Mouse (Mus musculus) inflammation-experienced regulatory T-cells, adult 6 months (primary cell): Measurements from ENCODE around the gene Gprasp2. TPM values are rescaled to one million over a fixed set of nuclear protein-coding genes. Genes with fewer than 3 reads are reported as not detected.
"Not testable (repeated sequence)": the region's sequence is repeated elsewhere in the genome, so short reads cannot be mapped to it uniquely, and the experiment has no call there.

Source experiments
- ATAC-seq: one replicate; pipeline ENCODE4 v1.8.0; 2017
- polyA plus RNA-seq, 3 experiments: library from polyadenylated mRNA; unstranded; fragments of 100-300 nt; shearing (Covaris generic); gene quantifications; one replicate each; pipeline ENCODE4 v1.2.1; 2017

Gene Gprasp2
- polyA plus RNA-seq: 1 to 10 TPM; 1.1 to 6.4 (median 4.7) TPM

DNA sequence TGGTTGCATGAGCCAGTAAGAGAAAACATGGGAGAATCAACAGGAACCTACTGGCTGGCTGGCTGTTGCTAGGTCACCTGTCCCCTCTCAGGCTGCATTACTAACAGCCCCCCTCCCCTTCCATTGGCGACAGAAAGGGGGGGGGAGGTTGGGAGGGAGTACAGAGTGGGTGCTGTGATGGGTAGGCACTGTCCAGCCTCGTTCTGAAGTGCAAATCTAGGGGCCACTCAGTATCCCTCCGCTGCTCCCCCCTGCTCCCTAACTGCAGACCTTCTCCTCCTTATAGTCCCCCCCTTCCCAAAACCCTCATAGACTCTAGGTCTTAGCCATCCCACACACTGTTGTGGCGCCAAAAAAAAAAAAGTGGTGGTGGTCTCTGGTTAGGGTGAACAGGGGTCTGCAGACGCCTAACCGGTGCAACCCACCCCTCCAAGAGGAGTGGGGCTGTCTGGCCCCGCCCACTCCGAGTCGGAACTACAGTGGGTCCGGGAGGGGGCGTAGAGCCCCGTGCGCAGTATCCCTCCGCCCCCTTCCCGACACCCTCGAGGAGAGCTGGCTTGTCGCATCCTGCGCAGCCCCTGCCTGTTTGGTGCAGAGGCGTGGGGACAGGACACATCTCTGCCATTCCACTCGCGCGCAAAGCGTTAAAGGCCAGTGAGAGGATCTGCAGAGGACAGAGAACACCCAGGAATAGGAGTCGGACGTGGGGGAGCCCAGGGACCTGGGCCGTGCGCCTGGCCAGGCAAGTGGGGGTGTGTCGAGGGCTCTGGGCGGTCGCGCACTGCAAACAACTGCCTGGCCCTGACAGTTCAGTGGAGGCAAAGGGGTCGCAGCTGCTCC is at the start of gene Gprasp2:
TSS of gene Gprasp2 (plus strand) at position 514 of the 840 bp plus-strand sequence.
- ATAC-seq: peak; percentile 60

DNA sequence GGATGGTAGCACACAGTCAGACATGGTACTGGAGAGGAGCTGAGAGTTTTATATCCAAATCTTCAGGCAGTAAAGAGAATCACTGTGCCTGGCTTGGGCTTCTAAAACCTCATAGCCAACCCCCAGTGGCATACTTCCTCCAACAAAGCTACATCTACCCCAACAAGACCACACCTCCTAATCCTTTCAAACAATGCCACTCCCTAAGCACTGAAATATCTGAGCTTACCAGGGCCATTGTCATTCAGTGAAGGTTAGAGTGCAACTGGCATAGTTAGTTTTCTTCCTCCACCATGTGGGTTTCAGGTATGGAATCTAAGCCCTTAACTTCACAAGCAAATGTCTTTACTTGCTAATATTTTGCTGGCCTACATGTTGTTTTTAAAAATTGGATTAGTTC is 47.3 kb upstream of the Gprasp2 start:
- ATAC-seq: no peak

GRCm38 (mm10) chrX:135792326-135792725 is 46.5 kb upstream of the Gprasp2 start:
- no peak for ATAC-seq

GRCm38 (mm10) chrX:135795591-135796304 is 43.1 kb upstream of the Gprasp2 start:
- ATAC-seq: peak; percentile 56

GRCm38 (mm10) chrX:135796305-135797211 is 42.3 kb upstream of the Gprasp2 start:
- peak; percentile 32 for ATAC-seq

- ATAC-seq: peak; percentile 87
Measured at GRCm38 (mm10) chrX:135797212-135797644, 41.6 kb upstream of the Gprasp2 start, which contains the start of gene Bhlhb9. Gene Bhlhb9 (plus strand): TSS chrX:135797594.

GRCm38 (mm10) chrX:135804149-135804548 is 34.7 kb upstream of the Gprasp2 start:
- no peak for ATAC-seq

- peak; percentile 80 for ATAC-seq
Measured at GRCm38 (mm10) chrX:135805780-135806179, 33.1 kb upstream of the Gprasp2 start.

DNA sequence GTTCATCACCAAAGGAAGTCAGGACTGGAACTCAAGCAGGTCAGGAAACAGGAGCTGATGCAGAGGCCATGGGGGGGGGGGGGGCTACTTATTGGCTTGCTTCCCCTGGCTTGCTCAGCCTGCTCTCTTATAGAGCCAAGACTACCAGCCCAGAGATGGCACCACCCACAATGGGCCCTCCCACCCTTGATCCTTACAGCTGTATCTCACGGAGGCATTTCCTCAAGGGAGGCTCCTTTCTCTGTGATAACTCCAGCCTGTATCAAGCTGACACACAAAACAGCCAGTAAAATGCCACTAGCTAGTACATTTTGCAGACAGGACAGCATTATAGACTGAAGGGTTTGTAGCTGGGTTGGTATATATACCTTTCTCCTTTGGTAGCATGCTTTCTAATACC is 2.9 kb upstream of the Gprasp2 start:
- ATAC-seq: not testable (repeated sequence)

DNA sequence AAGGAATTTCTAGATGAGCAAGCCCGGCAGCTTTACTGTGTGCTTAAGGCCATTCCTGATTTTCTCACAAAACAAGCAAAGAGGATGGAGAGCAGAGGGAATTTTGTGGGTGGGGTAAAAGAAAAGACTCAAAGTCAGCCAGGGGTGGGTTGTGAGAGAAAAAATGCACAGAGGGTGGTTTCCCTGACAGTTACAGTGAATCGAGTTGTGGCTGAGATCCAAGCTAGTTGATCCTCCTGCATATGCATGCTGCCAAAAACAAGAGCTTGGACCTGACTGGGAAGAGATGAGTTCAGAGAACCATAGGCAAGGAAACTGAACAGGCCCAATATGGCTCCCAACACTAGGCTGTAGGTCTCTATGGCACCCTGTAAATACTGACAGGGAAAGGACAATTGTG is 938 bp upstream of the Gprasp2 start:
- ATAC-seq: no peak

DNA sequence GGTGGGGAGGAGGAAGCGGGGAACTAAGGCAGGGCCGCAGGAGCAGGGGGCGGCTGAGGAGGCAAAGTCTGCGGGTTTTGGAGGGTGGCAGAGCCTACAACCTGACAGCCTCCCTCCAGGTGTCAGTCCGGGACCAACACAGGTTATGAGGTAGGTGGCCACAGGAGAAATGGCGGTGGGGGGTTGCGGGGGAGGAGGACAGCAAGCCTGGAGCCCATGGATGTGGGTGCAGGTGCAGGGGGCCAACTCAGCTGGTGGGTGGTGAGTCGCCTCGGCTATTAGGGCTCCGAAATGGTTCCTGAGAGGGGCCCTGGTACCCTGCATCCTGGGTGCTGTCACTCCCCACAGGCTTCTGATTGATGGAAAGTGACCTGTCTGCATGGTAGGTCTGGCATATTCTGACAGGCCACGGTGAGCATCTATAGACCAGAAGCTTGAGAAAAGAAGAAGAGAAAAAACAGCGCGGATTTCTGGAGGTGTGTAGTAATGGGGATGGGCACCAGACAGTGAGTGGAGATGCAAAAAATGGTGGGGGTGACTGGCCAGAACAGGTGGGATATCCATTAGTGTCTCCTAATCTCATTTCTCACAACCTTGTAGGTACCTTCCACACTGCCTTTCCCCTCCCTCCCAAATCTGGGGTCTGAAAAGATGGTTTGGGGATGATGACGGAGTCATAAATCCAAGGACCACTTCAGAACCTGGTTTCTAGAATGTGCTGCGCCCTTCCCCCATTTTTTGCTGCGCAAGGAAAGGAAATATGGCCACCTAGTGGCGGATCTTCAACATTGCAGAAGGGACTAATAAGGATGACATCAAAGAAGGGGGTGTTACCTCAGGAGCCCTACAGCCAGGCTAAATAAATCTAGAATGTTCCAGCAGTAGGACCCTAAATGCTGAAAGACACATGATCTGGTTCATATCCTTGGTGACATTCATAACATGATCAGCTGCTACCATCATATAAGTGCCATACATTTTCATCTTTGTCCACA is 860 bp downstream of the Gprasp2 start:
- peak; percentile 92 for ATAC-seq

- ATAC-seq: not testable (repeated sequence)
Measured at GRCm38 (mm10) chrX:135866806-135867205, 28.0 kb downstream of the Gprasp2 start.

- no peak for ATAC-seq
Measured at GRCm38 (mm10) chrX:135876679-135877078, 37.8 kb downstream of the Gprasp2 start.

DNA sequence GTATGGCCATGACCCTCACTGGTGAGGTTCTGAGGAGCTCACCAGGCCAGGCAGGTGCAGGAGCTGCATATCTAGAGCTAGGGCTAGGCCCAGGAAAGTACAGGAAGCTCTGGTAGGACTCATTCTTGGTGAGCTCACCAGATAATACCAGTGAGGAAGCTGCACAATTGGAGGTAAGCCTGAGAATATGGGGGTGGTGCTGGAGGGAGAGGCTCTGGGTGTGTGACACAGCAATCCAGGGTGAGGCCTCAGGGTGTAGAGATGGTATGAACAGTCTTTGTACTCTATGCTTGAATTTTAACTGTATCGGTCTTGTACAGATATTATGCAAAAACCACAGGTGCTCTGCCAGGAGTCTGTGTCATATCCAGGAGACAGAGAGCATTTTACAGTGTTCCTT is 40.8 kb downstream of the Gprasp2 start:
- ATAC-seq: no peak

DNA sequence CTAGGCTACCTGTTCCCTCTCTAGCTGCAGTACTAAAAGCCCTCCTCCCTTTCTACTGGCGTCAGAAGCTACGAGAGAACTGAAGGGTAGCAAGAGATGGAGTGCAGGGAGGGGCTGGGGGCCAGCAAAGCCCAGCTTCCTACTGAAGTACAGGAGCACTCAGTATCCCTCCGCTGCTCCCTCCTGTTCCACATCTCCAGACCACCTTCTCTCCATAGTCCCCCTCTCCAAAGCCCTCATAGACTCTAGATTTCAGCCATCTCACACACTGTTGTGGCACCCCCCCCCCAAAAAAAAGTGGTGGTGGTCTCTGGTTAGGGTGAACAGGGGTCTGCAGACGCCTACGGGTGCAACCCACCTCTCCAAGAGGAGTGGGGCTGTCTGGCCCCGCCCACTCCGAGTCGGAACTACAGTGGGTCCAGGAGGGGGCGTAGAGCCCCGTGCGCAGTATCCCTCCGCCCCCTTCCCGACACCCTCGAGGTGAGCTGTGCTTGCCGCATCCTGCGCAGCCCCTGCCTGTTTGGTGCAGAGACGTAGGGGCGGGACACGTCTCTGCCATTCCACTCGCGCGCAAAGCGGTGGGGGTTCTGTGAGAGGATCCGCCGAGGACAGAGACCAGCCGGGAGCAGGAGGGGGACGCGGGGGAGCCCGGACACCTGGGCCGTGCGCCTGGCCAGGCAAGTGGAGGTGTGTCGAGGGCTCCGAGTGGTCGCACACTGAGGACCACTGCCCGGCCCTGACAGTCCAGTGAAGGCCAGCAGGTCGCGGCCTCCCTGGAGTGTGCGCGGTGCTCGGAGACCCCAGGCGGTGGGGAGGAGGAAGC is 46.8 kb downstream of the Gprasp2 start:
- peak; percentile 96 for ATAC-seq

GRCm38 (mm10) chrX:135886234-135886585 is 47.4 kb downstream of the Gprasp2 start:
- ATAC-seq: peak; percentile 53
